Mouse (Mus musculus) thymus, postnatal 0 days (tissue): ENCODE data around the gene Gpr137. TPM values are rescaled to one million over a fixed set of nuclear protein-coding genes. Genes with fewer than 3 reads are reported as not detected.
"Not testable (repeated sequence)": the region's sequence is repeated elsewhere in the genome, so short reads cannot be mapped to it uniquely, and the experiment has no call there.

Experiments
- DNase-seq: peaks from one replicate; pipeline ENCODE4 v3.0.0-alpha.2; 2015; ENCODE audit warnings: low spot score
- microRNA-seq: library from miRNA; unstranded; fragments of <30 nt; microRNA quantifications from one replicate; pipeline ENCODE4, GENCODE M21; 2016; ENCODE audit warnings: borderline number of aligned reads
- polyA plus RNA-seq: library from polyadenylated mRNA; unstranded; fragments of >200 nt; fragmentation: Nextera tagmentation; extraction: Ambion mirVana; gene quantifications from 2 replicates; pipeline ENCODE4 v1.2.1, GENCODE M21; 2015

The Gpr137 gene
- polyA plus RNA-seq, 1 experiment from 2014 or later: 12.3 TPM

GRCm38 (mm10) chr19:6907811-6908540, 34.3 kb downstream of the Gpr137 start:
- DNase-seq: no peak

DNA sequence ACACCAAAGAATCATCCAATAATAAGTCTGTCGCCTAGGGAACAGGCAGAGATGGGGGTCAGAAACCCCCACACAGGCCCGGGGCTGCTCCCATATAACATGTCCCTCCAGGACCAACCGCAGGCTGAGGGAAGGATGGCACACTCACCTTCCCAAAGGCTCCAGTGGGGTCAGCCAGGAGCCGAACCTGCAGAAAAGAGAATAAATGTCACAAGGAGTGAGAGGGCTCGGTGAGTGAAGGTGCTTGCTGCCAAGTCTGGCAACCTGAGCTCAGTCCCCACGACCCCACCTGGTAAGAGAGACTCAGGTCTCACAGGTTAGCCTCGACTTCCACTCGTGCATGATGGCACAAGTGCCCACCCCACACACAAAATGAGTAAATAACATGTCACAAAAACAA, 35.2 kb downstream of the Gpr137 start:
- DNase-seq: no peak

DNA sequence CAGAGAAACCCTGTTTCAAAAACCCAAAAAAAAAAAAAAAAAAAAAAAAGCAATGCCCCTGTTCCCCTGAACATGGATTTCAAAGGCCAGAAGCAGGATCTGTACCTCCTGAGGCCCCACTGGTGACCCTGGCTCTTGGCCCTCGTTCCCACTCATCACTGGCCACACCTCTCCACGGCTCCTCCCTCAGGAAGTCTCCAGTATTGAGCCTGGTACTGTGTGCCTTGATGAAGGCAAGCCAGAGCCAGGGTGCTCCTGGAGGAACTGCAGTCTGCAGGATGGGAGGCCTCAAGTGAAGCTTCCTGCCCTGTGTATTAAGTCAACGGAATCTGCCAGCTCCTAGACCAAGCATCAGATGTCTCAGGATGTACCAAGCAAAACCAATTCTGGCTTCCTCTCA, 36.1 kb downstream of the Gpr137 start:
- no peak for DNase-seq

DNA sequence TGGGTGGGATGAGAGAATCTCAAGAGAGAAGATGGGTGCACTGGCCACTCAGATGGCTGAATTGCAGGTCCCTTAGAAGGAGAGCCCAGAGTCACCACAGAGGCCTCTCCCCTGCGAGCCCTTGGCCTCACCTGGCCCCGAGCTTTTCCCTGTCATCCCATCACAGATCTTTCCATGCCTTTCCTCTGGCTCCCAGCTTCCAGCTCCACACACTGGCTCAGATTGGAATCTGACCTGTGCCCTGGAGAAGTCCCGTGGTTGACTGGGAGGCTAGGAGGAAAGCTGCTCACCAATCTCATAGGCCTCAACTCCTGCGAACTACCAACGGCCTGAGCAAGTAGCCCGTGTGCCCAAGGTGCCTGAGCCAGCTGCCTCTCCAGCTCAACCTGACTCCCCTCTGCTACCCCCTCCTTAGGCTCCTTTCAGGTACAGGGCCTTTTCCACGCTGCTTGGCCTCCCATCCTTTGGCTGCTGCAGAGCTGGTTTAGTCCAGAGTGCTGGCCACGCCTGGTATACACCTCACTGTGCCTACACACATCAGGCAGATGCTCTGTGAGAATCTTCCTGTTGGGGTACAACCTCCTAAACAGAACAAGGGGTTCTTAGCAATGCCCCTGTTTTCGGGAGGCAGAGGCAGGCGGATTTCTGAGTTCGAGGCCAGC, 36.7 kb downstream of the Gpr137 start:
- DNase-seq: no peak

GRCm38 (mm10) chr19:6904846-6905245, 37.4 kb downstream of the Gpr137 start:
- no peak for DNase-seq

GRCm38 (mm10) chr19:6903031-6903430, 39.2 kb downstream of the Gpr137 start:
- no peak for DNase-seq

DNA sequence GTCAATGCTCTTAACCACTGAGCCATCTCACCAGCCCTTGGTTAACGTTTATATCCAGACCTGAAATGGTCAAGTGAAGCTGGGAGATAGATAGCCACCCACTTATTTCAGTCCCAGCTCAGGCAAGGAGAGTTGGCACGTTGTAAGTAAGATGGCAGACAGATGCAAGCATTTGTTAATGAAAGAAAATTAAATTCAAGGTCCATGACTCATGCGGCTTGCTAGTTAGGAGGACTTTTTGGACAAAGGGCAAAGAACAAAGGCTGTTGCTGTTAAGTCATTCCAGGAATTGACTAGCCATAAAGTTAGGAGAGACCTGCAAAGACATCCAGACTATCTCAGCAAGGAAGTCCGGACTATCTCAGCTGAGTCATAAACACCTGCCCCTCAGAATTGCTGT, 42.6 kb downstream of the Gpr137 start:
- DNase-seq: no peak

DNA sequence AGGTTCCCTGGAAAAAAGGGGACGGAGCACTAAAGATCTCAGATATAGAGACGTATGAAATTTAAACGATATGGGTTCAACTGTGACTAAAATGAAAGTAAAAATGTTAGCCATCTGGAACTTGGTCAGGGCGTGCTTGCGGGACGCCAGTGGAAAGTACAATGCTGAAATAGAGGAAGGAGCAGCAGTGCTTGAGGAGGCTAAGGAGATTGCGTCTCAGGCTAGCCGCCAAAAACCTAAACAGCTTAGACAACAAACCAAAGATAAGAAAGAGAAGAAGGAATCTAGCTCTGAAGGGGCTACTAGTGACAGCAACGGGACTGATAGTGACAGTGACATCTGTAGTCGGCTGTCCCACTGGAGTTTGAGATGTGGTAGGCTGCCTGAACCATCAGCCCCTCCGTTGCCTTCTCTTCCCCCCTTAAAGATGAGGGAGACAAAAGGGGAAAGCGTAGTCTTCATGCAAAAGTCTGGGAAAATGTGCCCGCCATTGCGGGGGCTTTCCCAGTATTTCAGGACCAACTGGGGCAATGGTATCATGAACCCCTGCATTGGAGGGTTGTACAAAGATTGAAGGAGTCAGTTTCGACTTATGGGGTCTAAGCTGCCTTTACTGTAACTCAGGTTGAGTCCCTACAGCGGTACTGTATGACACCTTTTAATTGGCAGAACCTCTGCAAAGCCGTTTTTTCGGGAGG, 46.5 kb downstream of the Gpr137 start:
- DNase-seq: not testable (repeated sequence)

DNA sequence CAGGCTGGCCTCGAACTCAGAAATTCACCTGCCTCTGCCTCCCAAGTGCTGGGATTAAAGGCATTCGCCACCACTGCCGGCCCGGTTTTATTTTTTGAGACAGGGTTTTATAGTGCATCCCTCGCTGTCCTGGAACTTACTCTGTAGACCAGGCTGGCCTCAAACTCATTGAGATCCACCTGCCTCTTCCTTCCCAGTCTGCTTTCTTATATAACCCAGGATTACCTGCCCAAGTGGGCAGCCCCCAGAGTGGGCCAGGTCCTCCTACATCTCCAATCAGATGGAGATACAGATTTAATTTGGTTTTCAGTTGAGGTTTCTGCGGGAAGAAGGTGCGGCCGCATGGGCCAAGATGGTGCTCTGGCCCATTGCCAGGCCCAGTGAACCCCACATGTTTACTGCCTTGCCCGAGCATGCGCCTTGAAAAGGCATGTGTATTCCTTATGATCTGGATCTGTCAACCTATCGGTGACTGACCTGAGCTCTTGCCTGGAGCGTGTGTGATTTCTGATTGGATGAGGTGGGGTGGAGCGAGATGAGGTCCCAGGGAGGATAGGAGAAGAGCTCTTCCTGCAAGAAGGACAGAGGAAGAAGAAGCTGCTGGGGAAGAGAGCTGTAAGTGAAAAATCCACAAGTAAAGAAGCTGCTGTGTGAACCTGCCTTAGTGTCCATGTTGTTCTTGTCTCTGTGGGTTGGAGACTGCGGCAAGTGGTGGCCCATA, 48.4 kb downstream of the Gpr137 start:
- no peak for DNase-seq

GRCm38 (mm10) chr19:6892512-6892911, 49.8 kb downstream of the Gpr137 start:
- DNase-seq: no peak

Small RNA genes lying within 50 kb of the gene (microRNA-seq; reads per million reads assigned to microRNA genes)
- not detected for gene Mir6990

Other genes starting within 250 kb of the Gpr137 start
- 9.9 and 11.8 TPM in 2 replicates for gene Rps6ka4, start 101.8 kb downstream of the Gpr137 start, polyA plus RNA-seq
- gene Ccdc88b, start 84.3 kb downstream of the Gpr137 start, polyA plus RNA-seq: 18.8 and 23.0 TPM in 2 replicates
- gene Trmt112, start 32.8 kb downstream of the Gpr137 start, polyA plus RNA-seq: 234 and 240 TPM in 2 replicates
- 276 and 282 TPM in 2 replicates for gene Prdx5, start 32.4 kb downstream of the Gpr137 start, polyA plus RNA-seq
- 11.4 and 13.7 TPM in 2 replicates for gene Esrra, start 20.7 kb downstream of the Gpr137 start, polyA plus RNA-seq
- 7.4 and 8.0 TPM in 2 replicates for gene Catsperz, start 17.1 kb downstream of the Gpr137 start, polyA plus RNA-seq
- gene Kcnk4, start 8.0 kb downstream of the Gpr137 start, polyA plus RNA-seq: 3.6 and 5.0 TPM in 2 replicates
- gene Bad, start 619 bp downstream of the Gpr137 start, polyA plus RNA-seq: 66.7 and 69.9 TPM in 2 replicates
- gene Ppp1r14b, start 32.5 kb upstream of the Gpr137 start, polyA plus RNA-seq: 421 and 425 TPM in 2 replicates
- 6.2 and 7.3 TPM in 2 replicates for gene Plcb3, start 34.0 kb upstream of the Gpr137 start, polyA plus RNA-seq
- 90.6 and 99.5 TPM in 2 replicates for gene Fkbp2, start 38.0 kb upstream of the Gpr137 start, polyA plus RNA-seq
- gene Vegfb, start 45.2 kb upstream of the Gpr137 start, polyA plus RNA-seq: 23.9 and 24.8 TPM in 2 replicates
- 17.9 and 21.3 TPM in 2 replicates for gene Dnajc4, start 50.1 kb upstream of the Gpr137 start, polyA plus RNA-seq
- gene Nudt22, start 53.6 kb upstream of the Gpr137 start, polyA plus RNA-seq: 32.4 and 34.6 TPM in 2 replicates
- gene Trpt1, start 53.7 kb upstream of the Gpr137 start, polyA plus RNA-seq: 5.2 and 5.8 TPM in 2 replicates
- gene Fermt3, start 77.0 kb upstream of the Gpr137 start, polyA plus RNA-seq: 217 and 226 TPM in 2 replicates
- gene Stip1, start 97.5 kb upstream of the Gpr137 start, polyA plus RNA-seq: 149 and 196 TPM in 2 replicates
- gene Macrod1, start 114.3 kb upstream of the Gpr137 start, polyA plus RNA-seq: 15.3 and 16.6 TPM in 2 replicates
- gene Flrt1, start 163.2 kb upstream of the Gpr137 start, polyA plus RNA-seq: 1.3 and 1.5 TPM in 2 replicates